Mouse (Mus musculus): Measurements from ENCODE around the gene 4930539E08Rik. TPM values are rescaled to one million over a fixed set of nuclear protein-coding genes. Genes with fewer than 3 reads are reported as not detected.

4930539E08Rik gene
- polyA plus RNA-seq, 1 experiment from 2014 or later, result 3.9 TPM

DNA sequence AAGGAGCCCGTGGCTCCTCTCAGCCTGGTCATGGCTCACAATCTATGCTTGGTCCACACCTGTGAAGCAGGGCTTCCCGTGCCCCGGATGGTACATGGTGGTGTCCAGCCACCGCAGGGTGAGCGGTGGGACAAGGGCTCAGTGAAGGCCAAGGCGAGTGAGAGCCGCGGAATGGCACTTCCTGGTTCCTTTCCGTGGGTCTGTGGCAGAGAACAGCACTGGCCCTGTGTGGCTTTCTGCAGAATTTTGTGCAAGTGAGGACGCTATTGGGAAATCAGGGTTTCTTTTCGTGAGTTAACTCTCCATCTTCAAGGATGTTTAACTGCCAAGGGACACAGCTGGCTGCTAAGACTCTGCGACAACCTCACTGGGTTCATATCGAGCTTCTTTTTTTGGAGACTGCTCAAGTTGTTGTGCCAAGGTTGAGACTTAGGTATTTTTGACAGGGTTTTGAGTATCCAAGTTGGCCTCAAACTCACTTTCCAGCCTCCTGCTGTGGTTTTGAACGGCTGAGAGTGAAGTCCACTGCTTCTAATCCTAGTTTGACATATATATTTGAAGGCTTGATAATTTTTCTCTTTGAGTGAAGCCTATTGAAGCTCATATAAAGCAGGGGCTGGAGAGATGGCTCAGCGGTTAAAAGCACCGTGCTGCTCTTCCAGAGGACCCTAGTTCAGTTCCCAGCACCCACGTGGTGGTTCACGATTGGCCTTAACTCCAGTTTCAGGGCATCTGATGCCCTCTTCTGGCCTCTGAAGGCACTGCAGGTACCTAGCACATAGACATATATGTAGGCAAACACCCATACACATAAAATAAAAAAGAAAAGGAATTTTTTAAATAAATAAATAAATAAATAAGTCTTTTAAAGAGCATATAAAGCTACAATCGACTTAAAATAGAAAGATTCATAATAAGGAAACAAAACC is 32.2 kb upstream of the 4930539E08Rik start:
- Histone ChIP-seq H3K4me3 (ENCODE audit: low read length) (no peak overlapping the region), H3K27me3 (replicated peaks; ENCODE audit: control insufficient read depth, insufficient read depth, low read length) (no peaks in the 10 kb centered on the region), H3K4me2 (ENCODE audit: low read depth, low read length) (no peak overlapping the region), H3K4me1 (ENCODE audit: control insufficient read depth, insufficient read depth, low read length) (peaks cover 5% of the 10 kb centered on the region; the same call in 1 of the 2 replicates), H3K27ac (ENCODE audit: low read length) (no peak overlapping the region), H3K9ac (ENCODE audit: low read depth, low read length) (no peak overlapping the region), H3K36me3 (ENCODE audit: control insufficient read depth, insufficient read depth, low read length) (no peaks in the 10 kb centered on the region), H3K9me3 (ENCODE audit: control insufficient read depth, low read length) (no peaks in the 10 kb centered on the region)
- no peak for ATAC-seq
- WGBS, result 92% methylated on average over 19 of the region's 19 CpGs

DNA sequence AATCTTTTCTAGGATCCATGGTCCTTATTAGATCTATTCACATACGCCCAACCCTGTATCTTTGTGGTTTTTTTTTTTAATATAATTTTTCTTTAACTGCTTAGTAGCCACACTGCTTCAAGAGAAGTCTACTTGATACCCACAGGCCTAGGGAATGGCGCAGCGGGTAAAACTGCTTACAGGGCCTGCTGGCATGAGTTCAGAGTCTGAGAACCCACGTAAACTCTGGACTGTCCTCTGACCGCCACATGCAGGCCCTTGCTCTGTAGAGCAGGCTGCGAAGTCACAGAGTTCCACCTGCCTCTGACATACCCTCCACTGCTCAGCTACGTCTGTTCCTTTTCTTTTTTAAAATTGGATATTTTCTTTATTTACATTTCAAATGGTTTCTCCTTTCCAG is 29.4 kb upstream of the 4930539E08Rik start:
- H3K36me3 ChIP-seq (ENCODE audit: control insufficient read depth, insufficient read depth, low read length), result no peaks in the 10 kb centered on the region
- H3K4me1 ChIP-seq (ENCODE audit: control insufficient read depth, insufficient read depth, low read length), result no peaks in the 10 kb centered on the region
- no peak overlapping the region for H3K4me2 ChIP-seq (ENCODE audit: low read depth, low read length)
- ATAC-seq, result no peak
- no peak overlapping the region for H3K27ac ChIP-seq (ENCODE audit: low read length)
- H3K9ac ChIP-seq (ENCODE audit: low read depth, low read length), result no peak overlapping the region
- H3K9me3 ChIP-seq (ENCODE audit: control insufficient read depth, low read length), result no peaks in the 10 kb centered on the region
- 91% methylated on average over 7 of the region's 7 CpGs for WGBS
- no peak overlapping the region for H3K4me3 ChIP-seq (ENCODE audit: low read length)
- H3K27me3 ChIP-seq (replicated peaks; ENCODE audit: control insufficient read depth, insufficient read depth, low read length), result no peaks in the 10 kb centered on the region

DNA sequence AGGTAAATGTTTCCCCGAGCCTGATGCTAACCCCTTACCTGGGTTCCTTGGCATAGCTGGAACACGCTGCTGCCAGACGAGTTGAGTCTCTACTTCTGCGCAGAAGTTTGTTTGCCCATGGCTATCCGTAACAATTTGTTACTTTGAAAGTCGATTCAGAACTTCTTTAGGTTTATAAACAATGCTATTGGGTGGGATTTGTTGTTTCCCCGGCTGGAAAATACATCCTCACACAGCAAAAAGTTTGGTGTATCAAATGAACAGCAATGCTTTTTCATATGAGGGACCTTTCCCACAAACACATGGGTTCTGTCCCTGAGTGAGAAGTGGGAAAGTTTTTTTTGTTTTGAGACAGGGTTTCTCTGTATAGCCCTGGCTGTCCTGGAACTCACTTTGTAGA is 28.6 kb upstream of the 4930539E08Rik start, which contains the start of gene Pxt1:
Gene Pxt1 (minus strand): TSS at position 101 of the 400 bp plus-strand sequence.
- ATAC-seq, result no peak
- 85% methylated on average over 7 of the region's 7 CpGs for WGBS
- Histone ChIP-seq H3K4me2 (ENCODE audit: low read depth, low read length) (no peak within 1 kb of the TSS), H3K9ac (ENCODE audit: low read depth, low read length) (no peak within 1 kb of the TSS), H3K9me3 (ENCODE audit: control insufficient read depth, low read length) (no peaks in the 10 kb centered on the region), H3K4me1 (ENCODE audit: control insufficient read depth, insufficient read depth, low read length) (no peaks in the 10 kb centered on the region), H3K27me3 (replicated peaks; ENCODE audit: control insufficient read depth, insufficient read depth, low read length) (no peaks in the 10 kb centered on the region), H3K4me3 (ENCODE audit: low read length) (no peak within 1 kb of the TSS), H3K36me3 (ENCODE audit: control insufficient read depth, insufficient read depth, low read length) (no peaks in the 10 kb centered on the region), H3K27ac (ENCODE audit: low read length) (no peak within 1 kb of the TSS)

DNA sequence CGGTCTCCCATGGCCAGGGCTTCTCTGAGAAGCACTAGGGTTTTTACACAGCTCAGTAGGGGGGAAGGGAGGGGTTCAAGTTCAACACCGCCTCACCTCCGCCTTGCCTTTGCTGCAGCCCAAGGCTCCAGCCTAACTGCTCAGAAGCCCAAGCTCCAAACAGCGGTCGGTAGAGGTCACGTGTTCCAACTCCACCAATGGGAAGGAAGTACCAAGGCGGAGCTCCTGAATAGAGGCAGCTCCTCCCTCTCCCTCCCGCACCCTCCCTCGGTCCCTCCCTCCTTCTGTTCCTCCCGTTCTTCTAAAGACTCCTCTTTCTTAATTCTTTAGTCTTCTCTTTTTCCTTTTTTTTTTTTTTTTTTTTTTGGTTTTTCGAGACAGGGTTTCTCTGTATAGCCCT is 27.0 kb upstream of the 4930539E08Rik start:
- Histone ChIP-seq H3K9me3 (ENCODE audit: control insufficient read depth, low read length) (no peaks in the 10 kb centered on the region), H3K4me1 (ENCODE audit: control insufficient read depth, insufficient read depth, low read length) (no peaks in the 10 kb centered on the region), H3K27ac (ENCODE audit: low read length) (no peak overlapping the region), H3K4me2 (ENCODE audit: low read depth, low read length) (no peak overlapping the region), H3K27me3 (replicated peaks; ENCODE audit: control insufficient read depth, insufficient read depth, low read length) (no peaks in the 10 kb centered on the region), H3K36me3 (ENCODE audit: control insufficient read depth, insufficient read depth, low read length) (no peaks in the 10 kb centered on the region), H3K9ac (ENCODE audit: low read depth, low read length) (no peak overlapping the region), H3K4me3 (ENCODE audit: low read length) (no peak overlapping the region)
- WGBS, result 74% methylated on average over 10 of the region's 11 CpGs
- no peak for ATAC-seq

DNA sequence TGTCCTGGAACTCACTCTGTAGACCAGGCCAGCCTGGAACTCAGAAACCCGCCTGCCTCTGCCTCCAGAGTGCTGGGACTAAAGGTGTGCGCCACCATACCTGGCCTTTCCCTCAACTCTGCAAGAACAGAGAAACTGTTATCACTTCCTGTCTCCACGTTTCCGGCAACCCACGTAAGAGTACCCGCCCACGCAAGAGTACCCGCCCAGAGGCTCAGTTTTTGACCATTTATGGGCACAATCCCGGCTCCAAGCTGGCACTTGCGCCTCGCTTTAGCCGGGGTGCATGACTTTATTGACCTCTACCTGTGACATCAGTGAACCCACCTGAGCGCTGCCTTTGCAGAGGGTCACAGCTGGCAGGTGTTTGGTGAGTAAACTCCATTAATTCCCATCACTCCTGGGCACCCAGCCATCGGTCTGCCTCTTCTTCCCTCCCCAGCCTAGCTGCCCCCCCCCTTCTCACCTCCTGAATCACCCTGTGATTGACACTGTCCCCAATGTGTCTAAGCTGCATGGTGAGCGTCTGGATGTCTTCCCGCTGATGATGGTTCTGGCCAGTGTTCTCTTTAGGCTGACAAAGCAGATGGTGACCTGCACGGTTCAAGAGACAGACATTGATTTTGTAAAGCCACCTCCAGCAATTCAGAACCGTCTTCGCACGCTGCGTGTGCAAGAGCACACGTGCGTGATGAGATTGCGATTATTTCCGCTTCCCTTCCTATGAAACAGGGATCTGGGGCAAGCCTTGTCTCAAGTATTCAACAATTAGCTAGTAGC is 25.8 kb upstream of the 4930539E08Rik start:
- no peak overlapping the region for H3K9ac ChIP-seq (ENCODE audit: low read depth, low read length)
- no peak for ATAC-seq
- no peak overlapping the region for H3K27ac ChIP-seq (ENCODE audit: low read length)
- 90% methylated on average over 25 of the region's 25 CpGs for WGBS
- no peaks in the 10 kb centered on the region for H3K36me3 ChIP-seq (ENCODE audit: control insufficient read depth, insufficient read depth, low read length)
- no peaks in the 10 kb centered on the region for H3K27me3 ChIP-seq (replicated peaks; ENCODE audit: control insufficient read depth, insufficient read depth, low read length)
- H3K4me1 ChIP-seq (ENCODE audit: control insufficient read depth, insufficient read depth, low read length), result no peaks in the 10 kb centered on the region
- no peak overlapping the region for H3K4me2 ChIP-seq (ENCODE audit: low read depth, low read length)
- H3K9me3 ChIP-seq (ENCODE audit: control insufficient read depth, low read length), result no peaks in the 10 kb centered on the region
- H3K4me3 ChIP-seq (ENCODE audit: low read length), result no peak overlapping the region

DNA sequence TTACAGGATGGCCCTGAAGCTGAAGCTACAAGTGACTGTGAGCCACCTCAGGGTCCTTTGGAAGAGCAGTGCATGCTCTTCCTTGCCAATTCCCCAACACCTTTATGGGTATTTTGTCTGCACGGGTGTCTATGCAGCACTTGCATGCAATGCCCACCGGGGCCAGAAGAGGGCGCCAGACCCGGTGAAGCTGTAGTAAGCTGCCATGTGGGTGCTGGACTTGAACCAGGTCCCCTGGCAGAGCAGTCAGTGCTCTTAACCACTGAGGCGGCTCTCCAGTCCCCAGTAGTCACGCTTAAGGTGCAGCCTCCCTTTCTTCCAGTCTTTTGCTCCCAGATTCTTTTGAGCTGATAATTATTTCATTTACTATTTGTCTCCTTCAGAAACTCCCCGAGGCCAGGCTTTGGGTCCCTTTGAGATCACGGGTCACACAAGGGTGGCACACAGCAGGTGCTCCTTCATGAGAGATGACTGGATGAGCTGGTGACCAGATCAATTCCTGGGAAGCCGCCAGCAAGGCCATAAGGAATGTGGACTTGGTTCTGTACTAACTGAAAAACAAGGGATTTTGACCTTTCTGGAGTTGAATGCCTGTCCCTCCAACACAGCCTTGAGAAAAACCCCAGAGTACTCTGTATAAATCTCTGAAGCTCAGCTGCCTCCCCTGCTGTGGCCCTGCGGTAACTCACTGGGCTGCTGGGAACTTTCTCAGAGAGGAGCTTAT is 21.7 kb upstream of the 4930539E08Rik start:
- no peaks in the 10 kb centered on the region for H3K9me3 ChIP-seq (ENCODE audit: control insufficient read depth, low read length)

DNA sequence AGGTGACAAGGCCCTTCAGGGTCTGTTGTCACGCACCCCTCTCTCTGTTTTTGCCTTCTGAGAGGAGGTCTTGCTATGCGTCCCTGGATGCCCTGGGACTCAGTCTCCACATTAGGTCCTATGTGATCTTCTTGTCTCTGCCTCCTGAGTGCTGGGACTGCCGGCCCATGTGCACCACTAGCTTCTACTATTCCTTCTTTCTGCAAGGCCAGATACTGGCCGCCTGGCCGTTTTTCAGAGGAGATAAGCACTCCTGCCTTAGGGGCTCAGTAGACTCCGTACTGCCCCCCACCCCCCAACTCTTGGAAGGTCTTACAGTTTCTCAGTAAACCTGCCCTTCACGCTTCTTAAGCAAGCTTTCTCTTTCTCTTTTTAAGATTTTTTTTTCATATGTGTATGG is 21.0 kb upstream of the 4930539E08Rik start:
- no peak overlapping the region for H3K27ac ChIP-seq (ENCODE audit: low read length)
- H3K4me1 ChIP-seq (ENCODE audit: control insufficient read depth, insufficient read depth, low read length), result no peaks in the 10 kb centered on the region; the same call in 1 of the 2 replicates
- H3K4me2 ChIP-seq (ENCODE audit: low read depth, low read length), result no peak overlapping the region
- no peak for ATAC-seq
- H3K4me3 ChIP-seq (ENCODE audit: low read length), result no peak overlapping the region
- H3K27me3 ChIP-seq (replicated peaks; ENCODE audit: control insufficient read depth, insufficient read depth, low read length), result no peaks in the 10 kb centered on the region
- no peaks in the 10 kb centered on the region for H3K9me3 ChIP-seq (ENCODE audit: control insufficient read depth, low read length)
- H3K9ac ChIP-seq (ENCODE audit: low read depth, low read length), result no peak overlapping the region
- H3K36me3 ChIP-seq (ENCODE audit: control insufficient read depth, insufficient read depth, low read length), result no peaks in the 10 kb centered on the region
- 90% methylated on average over 7 of the region's 7 CpGs for WGBS

More for the DNA sequence above, 21.7 kb upstream of the 4930539E08Rik start:
- Histone ChIP-seq H3K4me1 (ENCODE audit: control insufficient read depth, insufficient read depth, low read length) (no peaks in the 10 kb centered on the region; the same call in 1 of the 2 replicates), H3K9ac (ENCODE audit: low read depth, low read length) (no peak overlapping the region), H3K36me3 (ENCODE audit: control insufficient read depth, insufficient read depth, low read length) (no peaks in the 10 kb centered on the region), H3K27me3 (replicated peaks; ENCODE audit: control insufficient read depth, insufficient read depth, low read length) (no peaks in the 10 kb centered on the region), H3K4me3 (ENCODE audit: low read length) (no peak overlapping the region), H3K4me2 (ENCODE audit: low read depth, low read length) (no peak overlapping the region), H3K27ac (ENCODE audit: low read length) (no peak overlapping the region)
- ATAC-seq, result no peak
- 81% methylated on average over 10 of the region's 10 CpGs for WGBS

DNA sequence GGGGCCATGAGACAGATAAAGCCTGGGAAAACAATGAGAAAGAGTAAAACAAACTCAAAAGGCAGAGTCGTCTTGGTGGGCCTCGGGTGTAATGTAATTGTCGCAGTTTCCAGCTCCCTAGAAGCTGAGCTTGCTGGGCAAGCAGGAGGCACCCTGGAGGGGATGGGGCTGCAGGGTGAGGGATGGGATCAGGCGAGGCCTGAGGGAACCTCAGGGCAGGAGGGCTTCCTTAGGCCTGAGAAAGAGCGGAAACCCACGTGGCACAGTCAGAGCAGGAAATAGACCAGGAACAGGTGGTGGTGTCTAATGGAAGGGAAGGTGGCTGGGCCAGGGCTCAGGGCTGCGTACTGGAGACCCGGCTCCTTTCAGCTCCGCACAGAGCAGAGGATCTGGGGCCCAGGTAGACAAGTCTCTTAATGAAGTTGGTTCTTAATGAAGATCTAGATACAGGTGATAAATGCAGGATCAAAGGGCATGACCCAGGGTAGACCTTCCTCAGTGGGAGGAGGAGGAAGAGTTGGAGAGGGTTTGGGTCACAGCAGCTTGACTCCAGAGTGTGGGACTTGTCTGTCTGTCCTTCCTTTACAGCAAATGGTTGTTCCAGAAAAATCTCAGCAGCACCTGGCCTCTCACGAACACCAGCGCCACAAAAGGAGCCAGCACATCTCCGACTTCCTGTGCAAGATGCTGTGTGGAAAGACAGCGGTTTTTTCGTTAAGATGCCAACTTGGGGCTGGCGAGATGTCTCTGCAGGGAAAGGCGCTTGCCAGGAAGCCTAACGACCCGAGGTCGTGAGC is 19.2 kb upstream of the 4930539E08Rik start:
- Histone ChIP-seq H3K27me3 (replicated peaks; ENCODE audit: control insufficient read depth, insufficient read depth, low read length) (no peaks in the 10 kb centered on the region), H3K4me2 (ENCODE audit: low read depth, low read length) (no peak overlapping the region), H3K9me3 (ENCODE audit: control insufficient read depth, low read length) (no peaks in the 10 kb centered on the region), H3K36me3 (ENCODE audit: control insufficient read depth, insufficient read depth, low read length) (no peaks in the 10 kb centered on the region), H3K4me1 (ENCODE audit: control insufficient read depth, insufficient read depth, low read length) (peaks cover 13% of the 10 kb centered on the region), H3K9ac (ENCODE audit: low read depth, low read length) (no peak overlapping the region), H3K27ac (ENCODE audit: low read length) (no peak overlapping the region), H3K4me3 (ENCODE audit: low read length) (no peak overlapping the region)
- no peak for ATAC-seq
- WGBS, result 66% methylated on average over 19 of the region's 19 CpGs

Measured in intestine, embryonic 16.5 days (tissue).